Comparison of ENCODE assay signal across 12 mouse cellular contexts in the genomic region with DNA sequence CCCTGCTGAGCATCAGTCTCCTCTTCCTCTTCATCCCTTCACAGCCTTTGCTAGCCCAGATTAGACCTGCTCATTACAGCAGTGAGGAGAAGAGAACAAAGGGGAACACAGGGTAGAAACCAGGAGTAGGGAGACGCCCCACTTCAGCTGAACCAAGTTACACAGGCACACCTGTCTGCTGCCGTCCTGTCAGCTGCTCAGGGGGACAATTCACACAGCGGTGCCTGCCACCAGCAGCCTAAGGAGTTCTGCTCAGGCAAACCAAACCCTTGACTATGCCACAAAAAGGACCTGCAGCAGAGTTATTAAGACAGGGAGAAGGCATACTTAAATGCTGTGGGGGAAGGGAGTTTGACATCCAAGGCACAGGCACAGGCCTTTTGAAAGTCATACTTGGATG.
"Had no signal": no experiment of that assay in that cellular context is flagged by ENCODE, and none has a peak within 500 bp of the region (broad histone marks: within the 10 kb centered on the region; RNA-seq: fewer than 3 reads in every experiment).

No protein-coding gene starts in this region.

- H3K27ac ChIP-seq: limb, embryonic 12.5 days; liver, embryonic 14.5 days; neural tube, embryonic 12.5 days had no signal

- DNase-seq: kidney, adult 2 months; kidney, postnatal 36 days; layer of hippocampus, adult 9-11 months; liver; lung, adult 18-20 months; midbrain, embryonic 14.5 days; spleen, adult 18-20 months had no signal

- H3K9me3 ChIP-seq: limb, embryonic 12.5 days; neural tube, embryonic 12.5 days; stomach, embryonic 15.5 days had no signal

- ATAC-seq: intestine, embryonic 16.5 days had no signal

- H3K4me3 ChIP-seq: limb, embryonic 12.5 days; neural tube, embryonic 12.5 days; stomach, embryonic 15.5 days had no signal

- H3K36me3 ChIP-seq: limb, embryonic 12.5 days; neural tube, embryonic 12.5 days; stomach, embryonic 15.5 days had no signal

- H3K27me3 ChIP-seq: limb, embryonic 12.5 days; neural tube, embryonic 12.5 days; stomach, embryonic 15.5 days had no signal
